Mouse (Mus musculus) brown adipose tissue, adult 24 weeks (tissue): ENCODE results near the gene Drd1. TPM values are rescaled to one million over a fixed set of nuclear protein-coding genes. Genes with fewer than 3 reads are reported as not detected.

Experiments used
- H3K27ac ChIP-seq: fragments of 200-500 bp; replicated peaks from 2 replicates; pipeline ENCODE4 v1.5.1; 2012; ENCODE audit warnings: low read depth, mild to moderate bottlenecking, low read length
- H3K4me1 ChIP-seq: fragments of 200-500 bp; 2 replicates; pipeline ENCODE4 v1.6.1; 2012; ENCODE audit warnings: low read length, mixed read lengths; ENCODE audit not compliant: control insufficient read depth, insufficient read depth, insufficient read length
- H3K4me3 ChIP-seq: fragments of 200-500 bp; 2 replicates; pipeline ENCODE4 v1.5.1; 2012; ENCODE audit warnings: low read depth, mild to moderate bottlenecking, low read length, moderate library complexity; ENCODE audit not compliant: insufficient read depth
- polyA plus RNA-seq: library from polyadenylated mRNA; stranded (reverse); fragments of >200 nt; gene quantifications from 2 replicates; pipeline ENCODE4 v1.2.4, GENCODE M21; 2012; ENCODE audit not compliant: missing spikeins, insufficient read depth, insufficient read length

Drd1 gene
- polyA plus RNA-seq, 1 experiment, result 0.48 TPM

DNA sequence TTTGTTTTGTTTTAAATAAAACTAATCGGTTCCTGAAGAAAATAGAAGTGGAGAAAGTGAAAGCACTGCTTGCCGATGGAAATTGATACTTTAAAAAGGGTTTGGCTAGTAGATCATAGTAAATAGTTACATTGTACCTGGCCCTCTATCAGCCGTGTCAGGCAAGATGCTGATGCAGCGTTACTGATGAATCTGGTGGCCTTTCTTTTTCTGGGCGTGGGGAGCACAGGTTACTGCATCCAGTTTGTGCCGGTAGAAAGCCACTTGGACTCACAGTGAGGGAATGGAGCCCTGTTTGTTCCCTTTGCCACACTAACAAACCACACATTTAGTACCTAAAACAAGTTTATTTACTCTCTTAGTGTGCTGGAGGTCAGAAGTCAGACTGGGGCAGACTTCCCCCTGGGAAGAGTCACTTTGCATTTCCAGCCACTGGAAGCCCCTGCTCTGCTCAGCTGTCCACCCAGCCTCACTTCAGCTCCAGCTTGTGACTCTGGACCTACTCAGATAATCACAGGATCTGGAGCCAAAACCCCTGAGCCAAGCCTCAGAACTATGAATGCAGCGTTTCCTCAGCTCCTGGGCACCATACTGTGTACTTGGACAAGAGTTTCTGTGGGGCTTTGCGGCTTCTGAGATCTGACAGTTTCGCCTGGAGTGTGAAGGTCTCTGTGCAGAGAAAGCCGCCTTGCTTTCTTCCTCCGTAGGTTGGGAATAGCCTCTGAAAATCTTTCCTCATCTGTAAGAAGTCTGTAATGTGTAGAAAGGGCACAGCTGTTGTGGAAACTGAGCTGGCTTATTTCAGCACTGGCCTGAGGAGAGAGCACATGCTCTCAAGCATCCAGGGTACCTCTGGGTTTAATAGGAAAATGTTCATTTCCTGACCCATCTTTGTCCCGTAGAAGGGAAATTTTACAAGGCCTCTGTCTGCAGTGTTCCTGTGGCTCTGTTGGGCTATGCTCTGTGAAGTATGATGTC lies 24.6 kb upstream of the Drd1 start:
- peak overlapping the region; percentile 70 for H3K27ac ChIP-seq
- H3K4me3 ChIP-seq, result no peak overlapping the region
- H3K4me1 ChIP-seq, result peaks cover 44% of the 10 kb centered on the region

DNA sequence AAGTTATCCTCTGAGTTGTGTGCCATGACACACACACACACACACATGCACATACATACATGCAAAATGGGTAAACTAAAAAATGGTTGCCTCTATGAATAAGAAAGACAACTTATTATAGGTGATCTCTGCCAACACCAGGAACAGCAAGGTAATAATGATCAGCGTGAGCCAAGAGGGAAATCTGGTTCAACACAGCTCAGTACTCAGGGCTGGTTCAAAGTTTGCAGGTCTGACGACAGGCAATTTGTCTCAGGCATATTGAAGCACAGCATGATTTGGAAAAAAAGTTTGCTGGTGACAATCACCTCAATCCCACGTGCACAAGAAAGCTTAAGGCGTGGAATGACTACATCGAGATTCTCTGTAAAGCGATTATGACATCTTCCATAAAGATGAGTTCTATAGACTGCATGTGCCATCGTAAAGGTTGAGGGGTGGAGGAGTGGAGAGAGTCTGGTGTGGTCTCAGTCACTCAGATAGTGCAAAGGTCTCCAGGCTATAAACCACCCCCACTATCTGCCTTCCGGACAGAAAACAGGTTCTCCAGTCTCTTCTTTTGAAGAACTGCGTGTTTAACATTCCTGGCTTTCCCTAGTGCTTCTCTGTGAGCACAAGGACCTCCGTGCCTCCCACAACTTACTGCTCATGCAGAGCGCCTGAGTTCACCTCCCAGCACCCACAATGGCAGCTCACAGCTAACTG lies 22.1 kb upstream of the Drd1 start:
- H3K4me1 ChIP-seq, result peaks cover 45% of the 10 kb centered on the region
- no peak overlapping the region for H3K27ac ChIP-seq
- no peak overlapping the region for H3K4me3 ChIP-seq

DNA sequence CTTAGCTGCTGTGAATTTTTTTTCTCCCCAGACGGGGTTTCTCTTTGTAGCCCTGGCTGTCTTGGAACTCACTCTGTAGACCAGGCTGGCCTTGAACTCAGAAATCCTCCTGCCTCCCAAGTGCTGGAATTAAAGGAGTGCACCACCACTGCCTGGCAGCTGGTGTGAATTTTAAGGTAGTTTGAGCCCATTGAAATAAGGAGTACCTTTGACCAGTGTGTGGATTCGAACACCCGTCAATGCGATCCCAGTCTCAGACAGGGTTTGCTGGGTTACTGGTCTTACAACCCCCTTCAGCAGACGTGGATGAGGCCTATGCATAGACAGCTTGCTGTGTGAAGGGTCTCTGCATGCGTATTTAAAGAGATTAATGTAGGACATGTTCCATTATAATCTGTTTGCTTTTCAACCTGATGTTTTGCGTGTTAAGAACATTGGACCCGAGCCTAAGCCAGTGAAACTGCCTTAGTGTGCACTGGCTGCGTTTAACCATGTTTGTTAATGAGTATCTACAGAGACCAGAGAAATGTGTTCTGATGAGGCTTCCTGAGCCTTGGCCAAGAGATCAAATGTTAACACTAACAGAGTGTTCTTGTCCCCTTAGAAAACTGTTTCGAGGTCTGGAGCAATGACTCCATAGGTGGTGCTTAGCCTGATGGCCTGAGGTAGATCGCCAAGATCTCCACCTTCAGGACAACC lies 21.4 kb upstream of the Drd1 start:
- peaks cover 45% of the 10 kb centered on the region for H3K4me1 ChIP-seq
- H3K4me3 ChIP-seq, result no peak overlapping the region
- peak overlapping the region; percentile 42 for H3K27ac ChIP-seq

DNA sequence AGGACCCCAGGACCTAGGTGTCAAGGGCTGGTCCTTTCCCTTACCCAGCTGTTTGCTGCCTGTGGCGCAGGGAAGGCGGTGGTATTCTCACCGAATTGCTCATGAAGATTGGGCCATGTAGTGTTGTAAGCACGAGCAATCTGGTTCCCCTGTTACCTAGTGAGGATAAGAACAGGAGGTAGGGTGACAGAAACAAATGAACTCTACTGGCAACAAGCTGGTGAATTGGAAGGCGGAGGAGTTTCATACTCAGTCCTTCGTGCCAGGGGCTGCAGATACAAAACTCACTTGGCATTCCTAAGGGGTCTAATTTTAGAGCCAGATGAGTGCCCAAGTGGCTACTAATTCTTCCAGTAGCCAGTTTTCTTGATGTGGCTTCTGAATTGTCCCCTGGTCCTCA lies 20.5 kb upstream of the Drd1 start:
- peaks cover 45% of the 10 kb centered on the region for H3K4me1 ChIP-seq
- peak overlapping the region; percentile 53 for H3K27ac ChIP-seq
- H3K4me3 ChIP-seq, result no peak overlapping the region

- peaks cover 39% of the 10 kb centered on the region for H3K4me1 ChIP-seq
- no peak overlapping the region for H3K4me3 ChIP-seq
- H3K27ac ChIP-seq, result peak overlapping the region; percentile 53
Measured at GRCm38 (mm10) chr13:54075416-54075815, 19.9 kb upstream of the Drd1 start.

DNA sequence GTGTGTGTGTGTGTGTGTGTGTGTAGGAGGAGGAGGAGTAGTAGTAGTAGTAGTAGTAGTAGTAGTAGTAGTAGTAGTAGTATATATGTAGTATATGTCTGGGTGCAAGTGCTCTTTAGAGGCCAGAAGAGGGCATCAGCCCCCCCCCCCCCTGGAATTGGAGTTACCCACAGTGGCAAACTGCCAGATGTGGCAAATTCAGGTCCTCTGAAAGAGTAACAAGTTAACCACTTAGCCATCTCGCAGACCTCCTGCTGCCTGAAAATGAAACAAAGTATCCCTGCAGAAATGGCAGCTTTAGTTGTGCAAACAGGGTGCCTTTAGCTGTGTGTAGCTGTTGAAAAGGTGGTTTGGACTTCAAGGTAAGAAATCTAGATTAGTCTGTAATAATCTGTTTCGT lies 18.0 kb upstream of the Drd1 start:
- 0 out of 2 replicates have a peak overlapping the region, but pooled peaks have one; percentile 29 for H3K4me3 ChIP-seq

GRCm38 (mm10) chr13:54073066-54073465 lies 17.6 kb upstream of the Drd1 start:
- Histone ChIP-seq H3K4me3 (peak overlapping the region; percentile 66), H3K4me1 (peaks cover 24% of the 10 kb centered on the region), H3K27ac (peak overlapping the region; percentile 42)

More for the DNA sequence above, 18.0 kb upstream of the Drd1 start:
- peak overlapping the region; percentile 41 for H3K27ac ChIP-seq
- peaks cover 26% of the 10 kb centered on the region for H3K4me1 ChIP-seq

- Histone ChIP-seq H3K4me1 (peaks cover 22% of the 10 kb centered on the region), H3K27ac (peak overlapping the region; percentile 42), H3K4me3 (peak overlapping the region; percentile 66)
Measured at GRCm38 (mm10) chr13:54072526-54073057, 17.1 kb upstream of the Drd1 start.

DNA sequence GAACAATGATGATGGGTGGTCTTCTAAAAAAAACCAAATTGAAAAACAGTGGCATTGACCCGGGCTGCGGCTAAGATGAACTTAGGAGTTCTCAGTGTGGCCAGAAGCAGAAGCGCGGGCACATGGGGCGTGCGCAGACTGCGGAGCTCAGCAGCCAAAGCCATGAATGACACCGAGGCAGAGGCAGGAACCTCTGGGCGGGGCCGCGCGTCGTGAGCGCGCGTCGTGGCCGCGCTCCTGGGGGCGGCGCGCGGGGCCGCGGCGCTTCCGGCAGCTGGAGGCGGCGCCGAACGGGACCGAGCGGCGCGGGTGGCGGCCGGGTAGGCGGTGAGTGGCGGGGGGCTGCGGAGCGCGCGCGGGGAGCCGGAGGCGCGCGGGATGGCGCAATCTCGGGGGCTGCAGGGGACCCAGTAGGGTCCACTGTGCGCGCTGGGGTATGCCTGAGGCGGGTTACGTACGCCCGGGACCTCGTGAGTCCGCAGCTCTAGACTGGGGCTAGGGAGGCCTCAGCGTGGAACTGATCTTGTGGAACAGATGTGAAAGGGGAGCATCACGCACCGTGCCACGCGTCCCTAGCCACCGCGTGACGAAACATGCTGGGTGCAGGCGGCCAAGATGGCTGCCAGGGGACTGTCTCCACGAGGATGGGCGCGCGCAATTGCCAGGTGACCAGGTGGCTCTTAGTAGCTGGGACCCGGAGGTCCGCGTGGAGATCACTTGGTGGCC lies 16.3 kb upstream of the Drd1 start, which contains the start of gene Sfxn1:
TSS of gene Sfxn1 (plus strand) at position 264 of the 726 bp plus-strand sequence.
- H3K27ac ChIP-seq, result peak within 1 kb of the TSS; percentile 42
- H3K4me1 ChIP-seq, result peaks cover 17% of the 10 kb centered on the region
- peak within 1 kb of the TSS; percentile 66 for H3K4me3 ChIP-seq

GRCm38 (mm10) chr13:54071011-54071410 lies 15.5 kb upstream of the Drd1 start:
- H3K4me1 ChIP-seq, result peaks cover 12% of the 10 kb centered on the region; the same call in 1 of the 2 replicates
- no peak overlapping the region for H3K4me3 ChIP-seq
- H3K27ac ChIP-seq, result no peak overlapping the region

- H3K4me3 ChIP-seq, result no peak overlapping the region
- no peak overlapping the region for H3K27ac ChIP-seq
- no peaks in the 10 kb centered on the region for H3K4me1 ChIP-seq
Measured at GRCm38 (mm10) chr13:54067617-54068166, 12.2 kb upstream of the Drd1 start.

DNA sequence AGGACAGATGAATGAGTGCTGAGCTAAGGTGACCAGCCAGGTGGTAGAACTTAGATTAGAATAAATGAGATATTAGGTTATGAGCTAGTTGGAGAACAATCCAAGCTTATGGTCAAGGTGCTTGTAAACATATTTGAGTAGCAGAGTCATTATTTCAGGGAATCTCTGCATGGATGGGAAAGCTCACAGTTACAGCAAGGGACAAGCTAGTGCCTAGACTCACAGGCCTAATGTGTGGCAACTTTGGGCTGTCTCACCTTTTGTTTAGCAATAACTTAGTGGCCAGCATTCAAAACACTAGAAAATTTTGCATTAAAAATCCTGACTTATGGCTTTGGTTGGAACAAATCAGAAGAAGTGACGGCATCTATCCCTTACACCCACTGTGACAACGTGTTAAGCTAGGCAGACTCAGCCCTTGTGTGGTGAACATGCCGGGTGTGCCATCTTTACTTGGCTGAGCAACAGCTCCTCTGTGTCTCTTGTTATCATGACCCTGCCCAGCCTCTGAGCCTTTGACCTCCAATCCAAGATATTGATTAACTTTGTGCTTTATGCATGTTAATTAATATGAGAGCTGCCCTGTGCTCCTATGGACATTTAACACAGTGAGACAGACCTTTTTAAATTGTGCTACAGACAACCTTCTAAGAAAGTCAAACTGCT lies 10.7 kb upstream of the Drd1 start:
- no peak overlapping the region for H3K27ac ChIP-seq
- H3K4me1 ChIP-seq, result no peaks in the 10 kb centered on the region
- H3K4me3 ChIP-seq, result no peak overlapping the region

DNA sequence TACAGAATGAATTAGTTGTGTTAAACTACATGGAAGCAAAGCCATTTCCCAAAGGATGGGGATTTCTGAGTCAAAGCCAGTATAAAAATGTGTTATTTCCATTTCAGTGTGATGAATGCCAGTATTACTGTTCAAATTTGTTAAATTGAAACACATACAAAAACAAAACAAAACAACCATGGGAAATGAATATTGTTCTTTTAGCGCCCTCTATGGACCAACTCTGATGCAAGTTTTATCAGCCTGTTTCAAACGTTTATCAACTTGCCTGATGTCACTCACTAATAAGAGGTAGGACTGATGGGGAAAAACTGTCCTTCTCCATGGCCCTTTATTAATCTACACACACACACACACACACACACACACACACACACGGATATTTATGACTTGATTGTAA lies 7.8 kb upstream of the Drd1 start:
- no peak overlapping the region for H3K27ac ChIP-seq
- no peak overlapping the region for H3K4me3 ChIP-seq
- H3K4me1 ChIP-seq, result no peaks in the 10 kb centered on the region
